Mouse (Mus musculus) gonadal fat pad, adult 2 months (tissue): ENCODE results near the gene Spdya. TPM values are rescaled to one million over a fixed set of nuclear protein-coding genes. Genes with fewer than 3 reads are reported as not detected.
"Not testable (repeated sequence)": the region's sequence is repeated elsewhere in the genome, so short reads cannot be mapped to it uniquely, and the experiment has no call there.

ENCODE experiments used
- DNase-seq: peaks from one replicate; pipeline ENCODE4 v3.0.0-alpha.2; 2012; ENCODE audit warnings: low read depth
- polyA plus RNA-seq: library from polyadenylated mRNA; depleted of rRNA; stranded (reverse); fragments of >200 nt; gene quantifications from 2 replicates; pipeline ENCODE4 v1.2.3, GENCODE M21; 2012; rRNA removed

The Spdya gene
- 0.09 and 0.37 TPM in 2 replicates for polyA plus RNA-seq

GRCm38 (mm10) chr17:71551757-71552451 lies at the start of gene Spdya:
Gene Spdya, plus strand, starts transcription at chr17:71552061.
- no peak for DNase-seq

- DNase-seq = no peak
Measured at GRCm38 (mm10) chr17:71506832-71507231, 45.0 kb upstream of the Spdya start.

GRCm38 (mm10) chr17:71510297-71510696 lies 41.6 kb upstream of the Spdya start:
- DNase-seq = no peak

- DNase-seq = no peak
Measured at GRCm38 (mm10) chr17:71526302-71526708, 25.6 kb upstream of the Spdya start.

- peak; percentile 31 for DNase-seq
Measured at GRCm38 (mm10) chr17:71526711-71527564, 24.9 kb upstream of the Spdya start, which contains the start of gene Ndc80. Gene Ndc80, minus strand, starts transcription at chr17:71526857.

- no peak for DNase-seq
Measured at GRCm38 (mm10) chr17:71528042-71528441, 23.8 kb upstream of the Spdya start.

GRCm38 (mm10) chr17:71535595-71535994 lies 16.3 kb upstream of the Spdya start:
- not testable (repeated sequence) for DNase-seq

GRCm38 (mm10) chr17:71537164-71537563 lies 14.7 kb upstream of the Spdya start:
- DNase-seq = no peak

GRCm38 (mm10) chr17:71548586-71548985 lies 3.3 kb upstream of the Spdya start:
- no peak for DNase-seq

GRCm38 (mm10) chr17:71551350-71551749 lies 511 bp upstream of the Spdya start:
- no peak for DNase-seq

GRCm38 (mm10) chr17:71552901-71553300 lies 1.0 kb downstream of the Spdya start:
- DNase-seq = no peak

- no peak for DNase-seq
Measured at GRCm38 (mm10) chr17:71561631-71562030, 9.8 kb downstream of the Spdya start.

- DNase-seq = no peak
Measured at GRCm38 (mm10) chr17:71579176-71579705, 27.4 kb downstream of the Spdya start.

- DNase-seq = no peak
Measured at GRCm38 (mm10) chr17:71597881-71598658, 46.2 kb downstream of the Spdya start.

GRCm38 (mm10) chr17:71598659-71599554 lies 47.0 kb downstream of the Spdya start:
- DNase-seq = peak; percentile 52

GRCm38 (mm10) chr17:71615638-71616318 lies 63.9 kb downstream of the Spdya start, which contains the start of gene Wdr43:
Gene Wdr43, plus strand, starts transcription at chr17:71615895.
- no peak for DNase-seq

GRCm38 (mm10) chr17:71616319-71617032 lies 64.6 kb downstream of the Spdya start:
- no peak for DNase-seq

- no peak for DNase-seq
Measured at GRCm38 (mm10) chr17:71617033-71617362, 65.1 kb downstream of the Spdya start.

- DNase-seq = no peak
Measured at GRCm38 (mm10) chr17:71617974-71618373, 66.1 kb downstream of the Spdya start.

GRCm38 (mm10) chr17:71631806-71632205 lies 79.9 kb downstream of the Spdya start:
- no peak for DNase-seq
